Mouse (Mus musculus): ENCODE measurements at regions not wholly inside any gene's neighbourhood (a gene's known extent, or its start where the extent isn't known, plus 50 kb on each side); places are given as distances from the start of the nearest gene placed in this dataset.

DNA sequence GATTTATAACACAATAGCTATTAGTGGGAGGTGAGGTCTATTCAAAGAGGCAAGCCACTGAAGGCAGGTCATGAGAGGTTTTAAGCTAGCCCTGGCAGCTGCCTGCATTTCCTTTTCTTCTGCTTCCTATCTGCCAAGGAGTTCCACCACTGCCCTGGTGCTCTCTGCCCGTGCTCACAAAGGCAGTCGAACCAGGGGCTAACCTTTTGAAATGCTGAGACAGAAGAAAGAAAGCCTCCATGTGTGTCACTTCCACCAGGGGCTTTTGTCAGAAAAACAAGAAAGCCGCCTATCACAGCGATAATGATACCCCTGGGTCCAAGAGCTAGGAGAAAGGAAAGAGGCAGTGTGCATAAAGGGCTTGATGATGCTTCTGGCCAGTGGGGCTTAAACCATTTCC lies 609.9 kb upstream of the Cdh11 start:
- TF ChIP-seq CTCF (IDR thresholded peaks at IDR 0.05; ENCODE audit: control insufficient read depth, insufficient read depth, insufficient replicate concordance, low read depth, low read length), result no peak
- no peak for TF ChIP-seq POLR2A (IDR thresholded peaks at IDR 0.05; ENCODE audit: control insufficient read depth, low read depth, low read length)

Data from testis, adult 2 months (tissue).